ENCODE assay signal across 9 mouse cellular contexts in genomic region chr3:104790401-104790937, GRCm38 (mm10). TPM values are rescaled to one million over a fixed set of nuclear protein-coding genes. Genes with fewer than 3 reads are reported as not detected.
A peak's percentile ranks its signal among the peaks of the same experiment; 100 is the strongest.
DNase-seq lines count a peak whose midpoint lies in the region; ATAC-seq lines count a peak whose summit lies in the region.
"Had no signal": no experiment of that assay in that cellular context is flagged by ENCODE, and none has a peak within 500 bp of the region (broad histone marks: within the 10 kb centered on the region; RNA-seq: fewer than 3 reads in every experiment).

No protein-coding gene starts in this region.

- peaks cover 6% of the 10 kb centered on the region for H3K27me3 ChIP-seq in embryonic facial prominence, embryonic 12.5 days
- peaks cover 41% of the 10 kb centered on the region for H3K27me3 ChIP-seq in hindbrain, embryonic 10.5 days (ENCODE audit: insufficient read depth, poor library complexity, severe bottlenecking)
- peaks cover 11% of the 10 kb centered on the region for H3K27me3 ChIP-seq in limb, embryonic 10.5 days (ENCODE audit: low read depth, poor library complexity, severe bottlenecking)
- H3K27me3 ChIP-seq in midbrain, embryonic 16.5 days (ENCODE audit: control insufficient read depth, insufficient read depth, low read depth, low read length): peaks cover 7% of the 10 kb centered on the region

- H3K27ac ChIP-seq in embryonic facial prominence, embryonic 12.5 days: peak overlapping the region; percentile 89
- H3K27ac ChIP-seq in hindbrain, embryonic 10.5 days: peak overlapping the region; percentile 89
- H3K27ac ChIP-seq in limb, embryonic 10.5 days: peak overlapping the region; percentile 92
- no peak overlapping the region for H3K27ac ChIP-seq in midbrain, embryonic 16.5 days (ENCODE audit: low read length)

- H3K9me3 ChIP-seq in embryonic facial prominence, embryonic 12.5 days: no peaks in the 10 kb centered on the region
- H3K9me3 ChIP-seq in hindbrain, embryonic 10.5 days: no peaks in the 10 kb centered on the region
- H3K9me3 ChIP-seq in limb, embryonic 10.5 days (replicated peaks): no peaks in the 10 kb centered on the region
- no peaks in the 10 kb centered on the region for H3K9me3 ChIP-seq in midbrain, embryonic 16.5 days (replicated peaks; ENCODE audit: control insufficient read depth, low read length, poor library complexity, severe bottlenecking)

- H3K4me3 ChIP-seq in embryonic facial prominence, embryonic 12.5 days: peak overlapping the region; percentile 59
- peak overlapping the region; percentile 70 for H3K4me3 ChIP-seq in hindbrain, embryonic 10.5 days
- peak overlapping the region; percentile 76 for H3K4me3 ChIP-seq in limb, embryonic 10.5 days
- no peak overlapping the region for H3K4me3 ChIP-seq in midbrain, embryonic 16.5 days (ENCODE audit: low read depth, low read length)

- 10% methylated on average over 6 of the region's 6 CpGs for WGBS in embryonic facial prominence, embryonic 12.5 days
- 22% methylated on average over 6 of the region's 6 CpGs for WGBS in hindbrain, embryonic 10.5 days
- 16% methylated on average over 6 of the region's 6 CpGs for WGBS in limb, embryonic 10.5 days
- WGBS in midbrain, embryonic 16.5 days: 31% methylated on average over 6 of the region's 6 CpGs

- H3K4me2 ChIP-seq in embryonic facial prominence, embryonic 12.5 days (replicated peaks): peak overlapping the region; percentile 88
- H3K4me2 ChIP-seq in midbrain, embryonic 16.5 days (ENCODE audit: low read length): peak overlapping the region; percentile 76

- H3K9ac ChIP-seq in embryonic facial prominence, embryonic 12.5 days: peak overlapping the region; percentile 68
- H3K9ac ChIP-seq in midbrain, embryonic 16.5 days (ENCODE audit: low read depth, low read length): no peak overlapping the region

- peaks cover 24% of the 10 kb centered on the region for H3K36me3 ChIP-seq in embryonic facial prominence, embryonic 12.5 days
- peaks cover 27% of the 10 kb centered on the region for H3K36me3 ChIP-seq in hindbrain, embryonic 10.5 days
- H3K36me3 ChIP-seq in limb, embryonic 10.5 days: peaks cover 40% of the 10 kb centered on the region
- no peaks in the 10 kb centered on the region for H3K36me3 ChIP-seq in midbrain, embryonic 16.5 days (ENCODE audit: control insufficient read depth, insufficient read depth, low read length)

- intact Hi-C loops in heart, postnatal 25 days (cut with DNase I): no loop called here

- peaks cover 59% of the 10 kb centered on the region for H3K4me1 ChIP-seq in embryonic facial prominence, embryonic 12.5 days
- peaks cover 68% of the 10 kb centered on the region for H3K4me1 ChIP-seq in hindbrain, embryonic 10.5 days (replicated peaks)
- H3K4me1 ChIP-seq in limb, embryonic 10.5 days: peaks cover 73% of the 10 kb centered on the region
- no peaks in the 10 kb centered on the region for H3K4me1 ChIP-seq in midbrain, embryonic 16.5 days (ENCODE audit: control insufficient read depth, insufficient read depth, low read length)

- peak; percentile 96 for DNase-seq in heart, adult 11 months
- DNase-seq in heart, postnatal 25 days (ENCODE audit: low spot score): no peak
- peak; percentile 50 for DNase-seq in hindbrain, embryonic 10.5 days (ENCODE audit: low spot score)
- DNase-seq in limb, embryonic 10.5 days (ENCODE audit: low spot score): peak; percentile 68
- no peak for DNase-seq in urinary bladder, postnatal 10 days (ENCODE audit: low spot score)

- peak; percentile 48 for ATAC-seq in embryonic facial prominence, embryonic 12.5 days (ENCODE audit: insufficient number of reproducible peaks, insufficient read depth, low FRiP score, low TSS enrichment)
- ATAC-seq in midbrain, embryonic 16.5 days: no peak
- no peak for ATAC-seq in activated CD4-positive, CD25-positive, alpha-beta regulatory T cell, adult 4 months

RNA-seq across cellular contexts. Expression of gene Rhoc, which starts 2.3 kb away (rescaled TPM):
- total RNA-seq in heart, postnatal 25 days (2021): 100 to 1,000 TPM in 1 of 2 experiments, 10 to 100 TPM in 1; 96.9 to 108 TPM
- polyA plus RNA-seq in embryonic facial prominence, embryonic 12.5 days (2016; fragmentation: Nextera tagmentation; extraction: Ambion mirVana): 156 and 157 TPM in 2 replicates
- 102 and 107 TPM in 2 replicates for polyA plus RNA-seq in hindbrain, embryonic 10.5 days (2016; fragmentation: Nextera tagmentation; extraction: Ambion mirVana)
- polyA plus RNA-seq in limb, embryonic 10.5 days (2016; fragmentation: Nextera tagmentation; extraction: Ambion mirVana): 132 and 145 TPM in 2 replicates
- polyA plus RNA-seq in midbrain, embryonic 16.5 days (2015; fragmentation: Nextera tagmentation; extraction: Ambion mirVana): 41.2 and 45.5 TPM in 2 replicates
- polyA plus RNA-seq in activated CD4-positive, CD25-positive, alpha-beta regulatory T cell, adult 4 months (2017; shearing (Covaris generic)): 1 to 10 TPM; 7.3 to 9.9 TPM
- total RNA-seq: MEL had no signal

RNA-seq across cellular contexts. Expression of gene Fam19a3, which starts 8.8 kb away (rescaled TPM):
- 1 to 10 TPM; 2.5 to 3.0 TPM for total RNA-seq in heart, postnatal 25 days (2021)
- polyA plus RNA-seq in embryonic facial prominence, embryonic 12.5 days (2016; fragmentation: Nextera tagmentation; extraction: Ambion mirVana): 0.08 and 0.18 TPM in 2 replicates
- polyA plus RNA-seq in hindbrain, embryonic 10.5 days (2016; fragmentation: Nextera tagmentation; extraction: Ambion mirVana): 0.05 and 0.46 TPM in 2 replicates
- 0.18 and 0.20 TPM in 2 replicates for polyA plus RNA-seq in limb, embryonic 10.5 days (2016; fragmentation: Nextera tagmentation; extraction: Ambion mirVana)
- 0.11 TPM in 1 of 2 replicates, not detected in the other for polyA plus RNA-seq in midbrain, embryonic 16.5 days (2015; fragmentation: Nextera tagmentation; extraction: Ambion mirVana)
- 1 to 10 TPM in 1 of 2 experiments, under 1 TPM in 1; 0.83 to 1.4 TPM for polyA plus RNA-seq in activated CD4-positive, CD25-positive, alpha-beta regulatory T cell, adult 4 months (2017; shearing (Covaris generic))
- total RNA-seq: MEL had no signal

RNA-seq across cellular contexts. Expression of gene Ppm1j, which starts 9.6 kb away (rescaled TPM):
- 10 to 100 TPM; 22.4 to 26.6 TPM for total RNA-seq in heart, postnatal 25 days (2021)
- polyA plus RNA-seq in embryonic facial prominence, embryonic 12.5 days (2016; fragmentation: Nextera tagmentation; extraction: Ambion mirVana): 3.5 and 3.9 TPM in 2 replicates
- 1.8 and 3.1 TPM in 2 replicates for polyA plus RNA-seq in hindbrain, embryonic 10.5 days (2016; fragmentation: Nextera tagmentation; extraction: Ambion mirVana)
- polyA plus RNA-seq in limb, embryonic 10.5 days (2016; fragmentation: Nextera tagmentation; extraction: Ambion mirVana): 2.5 and 3.2 TPM in 2 replicates
- polyA plus RNA-seq in midbrain, embryonic 16.5 days (2015; fragmentation: Nextera tagmentation; extraction: Ambion mirVana): 0.98 and 1.1 TPM in 2 replicates
- polyA plus RNA-seq in activated CD4-positive, CD25-positive, alpha-beta regulatory T cell, adult 4 months (2017; shearing (Covaris generic)): 10 to 100 TPM; 24.1 to 28.0 TPM

RNA-seq across cellular contexts. Expression of gene Mov10, which starts 27.9 kb away (rescaled TPM):
- total RNA-seq in heart, postnatal 25 days (2021): 1 to 10 TPM; 6.2 to 6.3 TPM
- 70.8 and 73.8 TPM in 2 replicates for polyA plus RNA-seq in embryonic facial prominence, embryonic 12.5 days (2016; fragmentation: Nextera tagmentation; extraction: Ambion mirVana)
- 17.0 and 19.8 TPM in 2 replicates for polyA plus RNA-seq in hindbrain, embryonic 10.5 days (2016; fragmentation: Nextera tagmentation; extraction: Ambion mirVana)
- 53.4 and 71.0 TPM in 2 replicates for polyA plus RNA-seq in limb, embryonic 10.5 days (2016; fragmentation: Nextera tagmentation; extraction: Ambion mirVana)
- 7.8 and 8.3 TPM in 2 replicates for polyA plus RNA-seq in midbrain, embryonic 16.5 days (2015; fragmentation: Nextera tagmentation; extraction: Ambion mirVana)
- 10 to 100 TPM; 16.2 to 34.8 TPM for polyA plus RNA-seq in activated CD4-positive, CD25-positive, alpha-beta regulatory T cell, adult 4 months (2017; shearing (Covaris generic))

Comparison
In these comparisons a context has a peak if more than half of its experiments do, and no peak if none do; other contexts are left out.
1. DNase-seq: peak in heart, adult 11 months (single experiment), hindbrain, embryonic 10.5 days (single experiment) and limb, embryonic 10.5 days (single experiment); none in heart, postnatal 25 days (single experiment) and urinary bladder, postnatal 10 days (single experiment).